Mouse (Mus musculus) intestine, embryonic 16.5 days (tissue): ENCODE measurements around the gene Upk1b. TPM values are rescaled to one million over a fixed set of nuclear protein-coding genes. Genes with fewer than 3 reads are reported as not detected.

Source experiments
- ATAC-seq: fragments of 200-750 bp; cut with Nextera tagmentation; 2 replicates; pipeline ENCODE4 v1.8.0; 2017; ENCODE audit warnings: moderate TSS enrichment, moderate library complexity
- H3K27ac ChIP-seq: fragments of 300-500 bp; sonication (generic); 2 replicates; pipeline ENCODE4 v1.5.1; 2014; ENCODE audit warnings: mild to moderate bottlenecking, low read length
- H3K27me3 ChIP-seq: fragments of 300-500 bp; sonication (generic); replicated peaks from 2 replicates; pipeline ENCODE4 v1.6.1; 2014; ENCODE audit warnings: low read length, control low read depth, mixed read lengths; ENCODE audit not compliant: control insufficient read depth, insufficient read depth
- H3K36me3 ChIP-seq: fragments of 300-500 bp; sonication (generic); 2 replicates; pipeline ENCODE4 v1.6.1; 2014; ENCODE audit warnings: low read length, control low read depth; ENCODE audit not compliant: control insufficient read depth, insufficient read depth
- H3K4me1 ChIP-seq: fragments of 300-500 bp; sonication (generic); 2 replicates; pipeline ENCODE4 v1.6.1; 2014; ENCODE audit warnings: low read length, control low read depth, mixed read lengths; ENCODE audit not compliant: control insufficient read depth, insufficient read depth
- H3K4me2 ChIP-seq: fragments of 300-500 bp; sonication (generic); 2 replicates; pipeline ENCODE4 v1.6.1; 2014; ENCODE audit warnings: low read depth, low read length, control low read depth
- H3K4me3 ChIP-seq: fragments of 300-500 bp; sonication (generic); 2 replicates; pipeline ENCODE4 v1.5.1; 2014; ENCODE audit warnings: mild to moderate bottlenecking, low read length
- H3K9ac ChIP-seq: fragments of 300-500 bp; sonication (generic); 2 replicates; pipeline ENCODE4 v1.6.1; 2014; ENCODE audit warnings: low read depth, low read length
- H3K9me3 ChIP-seq: fragments of 300-500 bp; sonication (generic); 2 replicates; pipeline ENCODE4 v1.6.1; 2016; ENCODE audit warnings: low read length, control low read depth; ENCODE audit not compliant: control insufficient read depth
- WGBS: fragments of 180-500 bp; shearing (Covaris S2); extraction: QIAGEN DNeasy Blood & Tissue Kit; methylation state at CpG from one replicate; pipeline ENCODE4 v1.1.7; 2014; 5-methylcytosine and 5-hydroxymethylcytosine counted together
- polyA plus RNA-seq: library from polyadenylated mRNA; unstranded; fragments of >200 nt; fragmentation: Nextera tagmentation; extraction: Ambion mirVana; gene quantifications from 2 replicates; pipeline ENCODE4 v1.2.1, GENCODE M21; 2015

Gene Upk1b
- polyA plus RNA-seq, 1 experiment from 2014 or later = 13.6 TPM

DNA sequence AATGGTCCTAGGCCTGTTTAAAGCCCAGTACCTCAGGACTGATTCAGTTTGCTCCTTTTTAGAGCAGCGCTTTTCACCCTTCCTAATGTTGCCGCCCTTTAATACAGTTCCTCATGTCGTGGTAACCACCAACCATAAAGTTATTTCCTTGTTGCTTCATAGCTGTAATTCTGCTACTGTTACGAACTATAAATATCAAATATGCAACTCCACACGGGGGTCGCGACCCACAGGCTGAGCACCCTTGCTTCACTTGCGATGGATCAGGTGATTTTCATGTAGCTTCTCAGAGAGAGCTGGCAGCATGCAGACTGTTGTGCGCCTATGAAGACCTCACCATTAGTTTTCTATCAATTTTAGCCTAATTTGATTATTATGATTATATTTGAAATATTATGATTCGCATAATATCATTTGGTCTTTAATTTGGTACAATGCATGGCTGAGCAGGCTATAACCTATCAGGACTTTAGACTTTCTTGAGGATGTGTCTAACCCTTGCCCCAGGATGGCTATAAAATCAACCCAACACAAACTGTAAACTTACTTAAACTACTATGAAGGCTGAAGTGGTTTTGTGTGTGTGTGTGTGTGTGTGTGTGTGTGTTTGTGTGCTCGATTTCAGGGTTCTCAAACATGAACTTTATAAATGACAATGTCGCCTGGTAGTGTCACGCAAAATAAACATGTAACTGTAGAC, 58.8 kb downstream of the Upk1b start:
- 76% methylated on average over 13 of the region's 13 CpGs for WGBS
- no peaks in the 10 kb centered on the region for H3K36me3 ChIP-seq
- H3K9ac ChIP-seq = 0 out of 2 replicates have a peak overlapping the region, but pooled peaks have one; percentile 86
- peak overlapping the region; percentile 80 for H3K4me3 ChIP-seq
- H3K4me1 ChIP-seq = peaks cover 11% of the 10 kb centered on the region; the same call in 1 of the 2 replicates
- no peaks in the 10 kb centered on the region for H3K9me3 ChIP-seq
- no peak overlapping the region for H3K27ac ChIP-seq
- H3K4me2 ChIP-seq = peak overlapping the region; percentile 94
- no peaks in the 10 kb centered on the region for H3K27me3 ChIP-seq
- peak; percentile 65 for ATAC-seq

DNA sequence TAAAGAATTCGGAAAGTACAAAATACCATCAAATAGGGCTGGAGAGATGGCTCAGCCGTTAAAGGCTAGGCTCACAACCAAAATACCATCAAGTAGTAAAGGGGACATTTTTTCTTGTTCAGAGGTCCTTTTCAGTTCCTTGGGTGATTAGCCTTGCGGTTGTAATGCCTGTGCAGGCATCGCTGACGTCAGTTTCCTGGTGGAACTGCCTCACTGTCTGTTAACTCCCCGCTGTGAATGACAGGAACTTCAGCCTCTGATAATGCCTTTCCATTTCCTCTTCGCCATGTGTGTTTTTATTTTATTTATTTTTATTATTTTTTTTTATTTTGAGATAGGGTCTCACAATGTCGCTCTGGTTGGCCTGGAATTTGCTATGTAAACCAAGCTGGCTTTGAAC, 69.2 kb downstream of the Upk1b start:
- Histone ChIP-seq H3K4me1 (no peaks in the 10 kb centered on the region), H3K36me3 (no peaks in the 10 kb centered on the region), H3K4me2 (no peak overlapping the region), H3K9me3 (no peaks in the 10 kb centered on the region), H3K4me3 (no peak overlapping the region), H3K27ac (no peak overlapping the region), H3K27me3 (no peaks in the 10 kb centered on the region), H3K9ac (no peak overlapping the region)
- 56% methylated on average over 8 of the region's 8 CpGs for WGBS
- ATAC-seq = no peak

DNA sequence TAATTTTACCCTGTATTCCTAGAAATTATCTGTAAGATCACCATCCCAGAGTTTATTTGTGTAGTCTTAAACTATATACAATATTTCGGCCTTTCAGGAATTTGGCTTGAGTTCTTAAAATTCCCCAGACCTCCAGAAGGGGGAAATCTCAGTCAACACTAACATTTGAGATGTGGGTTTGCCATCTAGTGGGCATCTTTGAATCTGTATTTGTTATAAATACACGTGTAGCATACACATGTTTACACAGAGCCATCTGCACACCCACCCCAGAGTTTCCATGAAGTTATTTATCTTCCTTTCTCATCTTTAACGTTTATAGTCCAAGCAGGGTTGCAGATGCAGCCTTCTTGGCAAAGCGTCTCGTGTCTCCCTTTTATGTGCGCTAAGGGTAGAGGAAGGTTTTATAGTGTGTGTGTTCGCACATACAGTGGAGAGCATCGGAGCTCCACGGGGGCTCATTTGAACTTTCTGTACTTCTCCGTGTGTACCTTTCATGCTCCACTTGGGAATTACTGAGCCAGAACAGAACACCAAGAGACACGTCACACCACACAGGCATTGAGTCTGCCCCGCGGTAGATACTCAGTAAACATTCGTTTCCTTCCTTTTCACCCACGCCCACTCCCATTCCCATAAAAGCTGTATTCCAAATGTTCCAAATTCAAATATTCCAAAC, 70.4 kb downstream of the Upk1b start:
- ATAC-seq = peak; percentile 59
- no peak overlapping the region for H3K4me3 ChIP-seq
- WGBS = 35% methylated on average over 15 of the region's 15 CpGs

DNA sequence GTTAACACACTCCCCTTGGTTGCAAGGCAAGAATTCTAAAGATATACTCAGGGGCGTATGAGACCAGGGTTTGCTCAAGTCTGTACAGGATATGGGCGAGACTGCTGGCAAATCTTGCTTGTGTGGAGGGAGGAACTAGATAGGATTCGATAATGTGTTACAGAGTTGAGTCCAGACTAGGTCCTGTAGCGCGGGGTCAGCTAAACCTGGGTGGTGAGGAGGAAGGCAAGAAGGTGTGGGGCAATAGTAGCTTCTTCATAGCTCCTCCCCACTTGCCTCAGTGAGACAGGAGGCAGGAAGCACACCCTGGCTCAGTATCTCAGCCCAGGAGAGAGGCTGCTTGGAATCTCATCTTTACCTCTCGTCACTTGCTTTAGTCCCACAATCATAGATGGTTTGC, 71.0 kb downstream of the Upk1b start:
- Histone ChIP-seq H3K4me2 (no peak overlapping the region), H3K27ac (no peak overlapping the region), H3K4me3 (no peak overlapping the region), H3K36me3 (no peaks in the 10 kb centered on the region), H3K9ac (no peak overlapping the region), H3K27me3 (no peaks in the 10 kb centered on the region), H3K9me3 (no peaks in the 10 kb centered on the region), H3K4me1 (no peaks in the 10 kb centered on the region)
- 79% methylated on average over 6 of the region's 6 CpGs for WGBS
- ATAC-seq = peak; percentile 58; the same call in 1 of the 2 replicates

More for the DNA sequence above, 70.4 kb downstream of the Upk1b start:
- peak overlapping the region; percentile 36 for H3K4me2 ChIP-seq
- H3K36me3 ChIP-seq = no peaks in the 10 kb centered on the region
- H3K27me3 ChIP-seq = no peaks in the 10 kb centered on the region
- no peak overlapping the region for H3K27ac ChIP-seq
- H3K9me3 ChIP-seq = no peaks in the 10 kb centered on the region
- H3K4me1 ChIP-seq = no peaks in the 10 kb centered on the region
- H3K9ac ChIP-seq = no peak overlapping the region

DNA sequence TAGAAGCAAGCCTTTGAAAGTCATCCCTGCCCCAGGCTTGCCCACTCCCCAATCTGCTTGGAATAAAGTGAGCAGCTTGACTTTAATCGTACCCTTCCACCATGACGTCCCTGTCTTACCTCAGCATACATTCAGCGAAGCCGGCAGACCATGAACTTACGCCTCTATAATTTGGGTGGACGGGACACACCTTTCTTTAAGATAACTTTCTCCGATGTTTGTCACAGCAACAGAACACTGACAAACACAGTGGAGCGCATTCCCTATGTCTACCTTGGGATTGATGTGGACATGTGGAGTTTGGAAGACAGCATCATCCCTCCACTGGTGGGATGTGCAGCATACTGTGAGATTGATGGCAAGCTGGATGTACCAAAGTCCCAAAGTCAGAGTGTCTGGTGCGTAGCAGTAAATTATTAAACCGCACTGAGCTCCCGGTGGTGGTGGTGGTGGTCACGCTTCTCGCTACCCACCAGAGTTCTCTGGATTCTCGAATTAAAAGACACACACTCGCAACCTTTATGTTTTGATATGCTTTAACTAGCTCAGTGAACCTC, 71.5 kb downstream of the Upk1b start:
- Histone ChIP-seq H3K4me3 (no peak overlapping the region), H3K4me1 (no peaks in the 10 kb centered on the region), H3K9me3 (no peaks in the 10 kb centered on the region), H3K4me2 (no peak overlapping the region), H3K27me3 (no peaks in the 10 kb centered on the region), H3K27ac (no peak overlapping the region), H3K9ac (no peak overlapping the region), H3K36me3 (no peaks in the 10 kb centered on the region)
- WGBS = 90% methylated on average over 15 of the region's 15 CpGs
- no peak for ATAC-seq

DNA sequence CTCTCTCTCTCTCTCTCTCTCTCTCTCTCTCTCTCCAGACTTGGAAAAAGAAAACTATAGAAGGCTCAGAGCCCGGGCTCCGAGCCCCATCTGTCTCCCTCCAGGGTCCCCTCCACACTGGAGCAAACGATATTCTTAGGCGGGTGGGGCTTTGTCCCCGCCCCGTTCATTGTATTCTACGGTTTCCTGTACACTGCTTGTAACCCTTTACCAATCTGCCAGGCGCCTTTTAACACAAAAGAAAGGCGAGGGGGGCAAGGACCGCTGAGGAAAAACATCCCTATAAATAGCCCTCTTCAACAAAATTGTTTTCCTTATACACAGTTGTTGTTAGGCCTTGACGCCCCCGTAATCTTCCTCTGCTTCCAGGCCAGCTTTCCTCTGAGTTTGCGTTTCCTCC, 75.2 kb downstream of the Upk1b start:
- peak; percentile 59 for ATAC-seq
- Histone ChIP-seq H3K9me3 (no peaks in the 10 kb centered on the region), H3K36me3 (no peaks in the 10 kb centered on the region), H3K27ac (no peak overlapping the region), H3K4me3 (no peak overlapping the region), H3K4me2 (no peak overlapping the region), H3K27me3 (no peaks in the 10 kb centered on the region), H3K4me1 (no peaks in the 10 kb centered on the region), H3K9ac (no peak overlapping the region)
- 64% methylated on average over 13 of the region's 13 CpGs for WGBS

- Histone ChIP-seq H3K27ac (no peak overlapping the region; the same call in 1 of the 2 replicates), H3K4me2 (no peak overlapping the region)
- no peak for ATAC-seq
Observed at GRCm38 (mm10) chr16:38724256-38724655, 75.9 kb downstream of the Upk1b start.

More at GRCm38 (mm10) chr16:38724256-38724655, 75.9 kb downstream of the Upk1b start:
- H3K27me3 ChIP-seq = no peaks in the 10 kb centered on the region
- no peaks in the 10 kb centered on the region for H3K9me3 ChIP-seq
- H3K4me3 ChIP-seq = no peak overlapping the region
- no peaks in the 10 kb centered on the region for H3K36me3 ChIP-seq
- no peak overlapping the region for H3K9ac ChIP-seq
- 77% methylated on average over 8 of the region's 8 CpGs for WGBS
- H3K4me1 ChIP-seq = no peaks in the 10 kb centered on the region

Other genes with a start within 250 kb of the Upk1b start
- 81.4 and 83.2 TPM in 2 replicates for gene Tmem39a, start 241.6 kb downstream of the Upk1b start, polyA plus RNA-seq
- 5.7 TPM in 2 replicates for gene Arhgap31, start 87.1 kb downstream of the Upk1b start, polyA plus RNA-seq
- gene B4galt4, start 58.1 kb downstream of the Upk1b start, polyA plus RNA-seq = 21.7 and 22.0 TPM in 2 replicates
- gene 4930435E12Rik, start 28.4 kb upstream of the Upk1b start, polyA plus RNA-seq = not detected in 2 replicates
- gene Igsf11, start 92.3 kb upstream of the Upk1b start, polyA plus RNA-seq = 0.81 and 1.2 TPM in 2 replicates